Mouse (Mus musculus) embryonic facial prominence, embryonic 12.5 days (tissue): ENCODE measurements around the gene Bub1b. TPM values are rescaled to one million over a fixed set of nuclear protein-coding genes. Genes with fewer than 3 reads are reported as not detected.

Experiments used
- ATAC-seq: fragments of 200-750 bp; cut with Nextera tagmentation; 2 replicates; pipeline ENCODE4 v1.8.0; 2017; ENCODE audit not compliant: insufficient number of reproducible peaks, insufficient read depth, low FRiP score, low TSS enrichment
- H3K27ac ChIP-seq: fragments of 300-500 bp; sonication (generic); 2 replicates; pipeline ENCODE4 v1.5.1; 2016; ENCODE audit warnings: mild to moderate bottlenecking
- H3K27me3 ChIP-seq: fragments of 300-500 bp; sonication (generic); 2 replicates; pipeline ENCODE4 v1.6.1; 2016; ENCODE audit warnings: mild to moderate bottlenecking, moderate library complexity
- H3K36me3 ChIP-seq: fragments of 300-500 bp; sonication (generic); 2 replicates; pipeline ENCODE4 v1.6.1; 2016; ENCODE audit warnings: mild to moderate bottlenecking
- H3K4me1 ChIP-seq: fragments of 300-500 bp; sonication (generic); 2 replicates; pipeline ENCODE4 v1.6.1; 2016
- H3K4me2 ChIP-seq: fragments of 300-500 bp; sonication (generic); replicated peaks from 2 replicates; pipeline ENCODE4 v1.6.1; 2016; ENCODE audit warnings: mild to moderate bottlenecking, moderate library complexity
- H3K4me3 ChIP-seq: fragments of 300-500 bp; sonication (generic); 2 replicates; pipeline ENCODE4 v1.5.1; 2016; ENCODE audit warnings: mild to moderate bottlenecking
- H3K9ac ChIP-seq: fragments of 300-500 bp; sonication (generic); 2 replicates; pipeline ENCODE4 v1.6.1; 2016; ENCODE audit warnings: mild to moderate bottlenecking, moderate library complexity
- H3K9me3 ChIP-seq: fragments of 300-500 bp; sonication (generic); 2 replicates; pipeline ENCODE4 v1.6.1; 2016; ENCODE audit warnings: mild to moderate bottlenecking, moderate library complexity
- WGBS: fragments of 180-500 bp; shearing (Covaris S2); methylation state at CpG from one replicate; pipeline ENCODE4 v1.1.7; 2016; 5-methylcytosine and 5-hydroxymethylcytosine counted together
- polyA plus RNA-seq: library from polyadenylated mRNA; unstranded; fragments of >200 nt; fragmentation: Nextera tagmentation; extraction: Ambion mirVana; gene quantifications from 2 replicates; pipeline ENCODE4 v1.2.1, GENCODE M21; 2016

Bub1b gene
- polyA plus RNA-seq, 1 experiment from 2014 or later, result 106 TPM

- no peaks in the 10 kb centered on the region for H3K36me3 ChIP-seq
- no peak overlapping the region for H3K9ac ChIP-seq
- no peaks in the 10 kb centered on the region for H3K4me1 ChIP-seq
- no peaks in the 10 kb centered on the region for H3K9me3 ChIP-seq
- no peak overlapping the region for H3K4me3 ChIP-seq
- H3K27me3 ChIP-seq, result no peaks in the 10 kb centered on the region
- no peak overlapping the region for H3K4me2 ChIP-seq
- no peak for ATAC-seq
- 67% methylated on average over 8 of the region's 9 CpGs for WGBS
- no peak overlapping the region for H3K27ac ChIP-seq
Observed at GRCm38 (mm10) chr2:118572183-118572836, 25.7 kb upstream of the Bub1b start.

GRCm38 (mm10) chr2:118573135-118573534 lies 24.9 kb upstream of the Bub1b start:
- no peak overlapping the region for H3K27ac ChIP-seq
- no peaks in the 10 kb centered on the region for H3K9me3 ChIP-seq
- WGBS, result 62% methylated on average over 3 of the region's 3 CpGs
- no peaks in the 10 kb centered on the region for H3K4me1 ChIP-seq
- no peak overlapping the region for H3K4me2 ChIP-seq
- no peak overlapping the region for H3K4me3 ChIP-seq
- ATAC-seq, result no peak
- H3K36me3 ChIP-seq, result no peaks in the 10 kb centered on the region
- H3K27me3 ChIP-seq, result no peaks in the 10 kb centered on the region
- no peak overlapping the region for H3K9ac ChIP-seq

DNA sequence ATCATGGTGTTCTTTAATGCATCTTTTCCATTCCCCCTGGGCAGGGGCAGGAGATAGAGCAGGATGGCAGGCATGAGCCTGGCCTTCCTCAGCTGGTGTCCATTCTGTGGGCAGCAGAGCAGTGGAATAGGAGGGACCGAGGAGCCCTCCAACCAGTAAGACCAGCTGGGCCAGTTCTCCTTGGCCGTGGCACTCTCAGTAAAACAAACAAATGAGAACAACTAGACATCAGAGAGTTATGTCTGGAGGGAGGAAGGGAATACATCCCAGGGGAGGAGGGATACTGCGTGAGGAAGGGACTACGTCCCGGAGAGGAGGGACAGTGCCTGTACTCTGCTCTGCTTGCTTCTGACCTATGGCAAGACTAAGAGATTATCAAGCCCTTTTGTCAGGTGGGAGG lies 12.0 kb upstream of the Bub1b start:
- 57% methylated on average over 5 of the region's 5 CpGs for WGBS
- Histone ChIP-seq H3K9me3 (no peaks in the 10 kb centered on the region), H3K27ac (no peak overlapping the region), H3K27me3 (no peaks in the 10 kb centered on the region), H3K4me3 (no peak overlapping the region), H3K4me1 (no peaks in the 10 kb centered on the region), H3K4me2 (no peak overlapping the region), H3K9ac (no peak overlapping the region), H3K36me3 (no peaks in the 10 kb centered on the region)
- ATAC-seq, result no peak

DNA sequence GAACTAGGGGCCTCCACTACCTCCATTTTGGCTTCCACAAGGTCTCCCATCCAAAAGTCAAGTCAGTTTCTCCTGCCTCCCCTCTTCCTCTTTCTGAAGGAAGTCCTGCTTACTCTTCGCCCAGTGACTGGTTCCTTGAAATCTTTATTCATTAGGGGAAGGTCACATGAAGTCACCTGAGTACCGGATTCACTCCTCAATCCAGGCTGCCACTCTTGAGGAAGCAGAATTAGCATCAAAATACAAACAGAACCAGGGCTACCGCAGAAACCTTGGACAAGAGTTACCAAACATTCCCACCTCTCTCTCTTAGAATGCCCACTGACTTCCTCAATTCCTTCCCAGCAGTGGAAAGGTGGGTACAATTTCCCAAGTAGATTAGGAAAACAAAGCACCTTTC lies 10.3 kb upstream of the Bub1b start:
- no peaks in the 10 kb centered on the region for H3K4me1 ChIP-seq
- H3K36me3 ChIP-seq, result no peaks in the 10 kb centered on the region
- H3K4me3 ChIP-seq, result no peak overlapping the region
- H3K9ac ChIP-seq, result no peak overlapping the region
- no peak for ATAC-seq
- H3K27me3 ChIP-seq, result no peaks in the 10 kb centered on the region
- H3K27ac ChIP-seq, result no peak overlapping the region
- H3K4me2 ChIP-seq, result no peak overlapping the region
- whole genome bisulfite sequencing, result 63% methylated on average over 3 of the region's 3 CpGs
- no peaks in the 10 kb centered on the region for H3K9me3 ChIP-seq

- Histone ChIP-seq H3K36me3 (no peaks in the 10 kb centered on the region), H3K4me3 (no peak overlapping the region), H3K9me3 (no peaks in the 10 kb centered on the region), H3K27ac (no peak overlapping the region), H3K27me3 (no peaks in the 10 kb centered on the region), H3K9ac (no peak overlapping the region), H3K4me2 (no peak overlapping the region), H3K4me1 (no peaks in the 10 kb centered on the region)
- WGBS, result 85% methylated on average over 4 of the region's 4 CpGs
- ATAC-seq, result no peak
Observed at GRCm38 (mm10) chr2:118591083-118591482, 6.9 kb upstream of the Bub1b start.

DNA sequence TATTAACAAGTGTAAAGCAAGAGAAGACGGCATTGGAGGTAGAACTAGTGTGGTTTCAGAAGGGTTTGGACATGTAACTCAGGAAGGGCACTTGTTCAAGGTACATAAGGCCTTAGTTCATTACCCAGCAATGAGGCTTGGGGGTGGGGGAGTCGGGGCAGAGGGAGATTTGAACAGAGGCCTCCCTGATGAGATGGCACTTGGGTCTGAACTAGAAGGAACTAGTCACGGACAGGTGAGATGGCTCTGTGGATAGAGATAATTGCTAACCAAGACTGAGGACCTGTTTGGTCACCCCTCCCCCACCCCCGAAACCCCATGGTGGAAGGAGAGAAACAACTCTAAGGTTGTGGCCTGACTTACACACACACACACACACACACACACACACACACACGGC lies 1.1 kb downstream of the Bub1b start:
- H3K9me3 ChIP-seq, result no peaks in the 10 kb centered on the region
- ATAC-seq, result no peak
- H3K4me1 ChIP-seq, result peaks cover 24% of the 10 kb centered on the region
- peak overlapping the region; percentile 64 for H3K4me2 ChIP-seq
- H3K4me3 ChIP-seq, result peak overlapping the region; percentile 64
- 46% methylated on average over 5 of the region's 5 CpGs for WGBS
- H3K36me3 ChIP-seq, result peaks cover 20% of the 10 kb centered on the region
- H3K27ac ChIP-seq, result no peak overlapping the region
- no peaks in the 10 kb centered on the region for H3K27me3 ChIP-seq
- peak overlapping the region; percentile 61 for H3K9ac ChIP-seq

GRCm38 (mm10) chr2:118601599-118602263 lies 3.7 kb downstream of the Bub1b start:
- H3K36me3 ChIP-seq, result peaks cover 46% of the 10 kb centered on the region
- H3K27me3 ChIP-seq, result no peaks in the 10 kb centered on the region
- H3K9ac ChIP-seq, result no peak overlapping the region

DNA sequence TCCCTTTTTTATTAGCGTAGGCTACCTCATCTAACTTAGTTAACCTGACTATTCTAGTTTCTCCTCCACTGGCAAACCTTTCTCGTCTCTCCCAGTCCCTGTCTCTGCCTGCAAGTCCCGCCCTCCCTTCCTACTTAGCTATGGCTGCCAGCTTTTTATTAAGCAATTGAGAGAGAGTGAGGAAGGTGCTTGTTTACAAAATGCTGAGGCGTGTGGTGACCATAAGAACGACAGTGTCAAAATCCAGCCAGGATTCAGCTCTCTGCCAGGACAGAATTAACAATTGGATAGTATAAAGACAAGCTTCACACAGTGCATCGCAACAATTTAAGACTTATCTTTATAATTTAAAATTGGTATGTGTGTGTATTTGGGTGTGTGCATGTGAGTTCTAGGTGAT lies 6.1 kb downstream of the Bub1b start:
- ATAC-seq, result no peak
- H3K27me3 ChIP-seq, result no peaks in the 10 kb centered on the region
- H3K4me2 ChIP-seq, result no peak overlapping the region
- H3K27ac ChIP-seq, result no peak overlapping the region
- 92% methylated on average over 6 of the region's 6 CpGs for WGBS
- H3K9me3 ChIP-seq, result no peaks in the 10 kb centered on the region
- H3K4me1 ChIP-seq, result peaks cover 20% of the 10 kb centered on the region
- no peak overlapping the region for H3K4me3 ChIP-seq
- peaks cover 61% of the 10 kb centered on the region for H3K36me3 ChIP-seq
- H3K9ac ChIP-seq, result no peak overlapping the region

More at GRCm38 (mm10) chr2:118601599-118602263, 3.7 kb downstream of the Bub1b start:
- no peaks in the 10 kb centered on the region for H3K9me3 ChIP-seq
- peaks cover 24% of the 10 kb centered on the region for H3K4me1 ChIP-seq
- ATAC-seq, result no peak
- H3K4me3 ChIP-seq, result no peak overlapping the region
- WGBS, result 92% methylated on average over 18 of the region's 18 CpGs
- no peak overlapping the region for H3K4me2 ChIP-seq
- H3K27ac ChIP-seq, result no peak overlapping the region

DNA sequence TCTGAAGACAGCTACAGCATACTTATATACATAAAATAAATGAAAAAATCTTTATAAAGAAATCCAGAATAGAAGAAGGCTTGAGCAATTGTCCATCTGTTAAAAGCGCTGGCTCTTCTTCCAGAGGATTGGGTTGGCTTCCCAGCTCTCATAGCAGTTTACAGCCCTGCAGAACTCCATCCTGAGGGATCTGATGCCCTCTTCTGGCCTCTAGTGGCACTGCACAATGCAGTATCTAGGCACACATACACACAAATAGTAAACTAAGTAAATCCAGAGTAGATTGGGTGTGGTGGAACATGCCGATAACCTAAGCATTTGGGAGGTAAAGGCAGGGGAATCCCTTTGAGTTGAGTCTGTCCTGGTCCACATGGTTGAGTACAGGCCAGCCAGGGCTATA lies 8.0 kb downstream of the Bub1b start:
- H3K27me3 ChIP-seq, result no peaks in the 10 kb centered on the region
- no peak overlapping the region for H3K4me3 ChIP-seq
- H3K27ac ChIP-seq, result no peak overlapping the region
- peaks cover 1% of the 10 kb centered on the region; the same call in 1 of the 2 replicates for H3K4me1 ChIP-seq
- no peaks in the 10 kb centered on the region for H3K9me3 ChIP-seq
- ATAC-seq, result no peak
- peaks cover 67% of the 10 kb centered on the region for H3K36me3 ChIP-seq
- no peak overlapping the region for H3K9ac ChIP-seq
- no peak overlapping the region for H3K4me2 ChIP-seq
- WGBS, result 86% methylated on average over 2 of the region's 2 CpGs

DNA sequence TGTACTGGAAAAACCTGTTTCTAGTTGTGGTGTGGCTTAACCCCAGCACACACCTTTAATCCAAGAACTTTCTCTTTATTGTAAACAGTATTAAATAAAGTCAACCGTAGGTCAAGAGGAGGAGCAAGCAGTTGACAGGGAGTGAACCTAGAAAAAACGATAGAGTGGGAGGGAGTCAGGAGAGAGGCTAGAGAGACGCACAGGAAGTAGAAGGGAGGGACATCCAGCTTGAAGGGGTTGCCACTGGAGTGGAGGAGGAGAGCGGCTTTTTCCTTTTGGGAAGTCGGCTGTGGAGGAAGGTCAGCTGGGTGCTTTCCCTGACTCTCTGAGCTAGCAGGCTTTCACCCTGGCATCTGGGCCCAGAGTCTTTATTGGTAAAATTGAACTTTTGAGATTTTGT lies 9.0 kb downstream of the Bub1b start:
- Histone ChIP-seq H3K27ac (no peak overlapping the region), H3K9ac (no peak overlapping the region), H3K27me3 (no peaks in the 10 kb centered on the region), H3K4me2 (no peak overlapping the region), H3K36me3 (peaks cover 68% of the 10 kb centered on the region), H3K4me1 (no peaks in the 10 kb centered on the region), H3K4me3 (no peak overlapping the region), H3K9me3 (no peaks in the 10 kb centered on the region)
- WGBS, result 77% methylated on average over 5 of the region's 5 CpGs
- ATAC-seq, result no peak

DNA sequence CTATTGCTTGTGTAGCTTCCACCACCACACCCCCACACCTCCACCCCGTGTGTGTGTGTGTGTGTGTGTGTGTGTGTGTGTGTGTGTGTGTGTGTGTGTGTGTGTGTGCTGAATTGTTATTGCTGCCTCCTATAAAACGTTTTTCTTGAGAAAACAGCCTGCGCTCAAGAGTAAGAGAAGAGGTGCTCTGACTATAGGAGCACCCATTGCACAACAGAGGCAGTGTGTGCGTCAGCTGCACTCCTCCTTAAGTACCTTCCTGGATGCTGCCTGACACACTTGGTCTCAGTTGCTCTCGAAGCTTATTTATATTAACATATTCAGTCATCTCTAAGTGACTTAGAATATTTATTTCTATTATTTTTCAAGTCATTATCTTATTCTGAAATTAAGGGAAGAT lies 20.0 kb downstream of the Bub1b start:
- peaks cover 92% of the 10 kb centered on the region for H3K36me3 ChIP-seq
- no peaks in the 10 kb centered on the region for H3K9me3 ChIP-seq
- no peak for ATAC-seq
- H3K27ac ChIP-seq, result no peak overlapping the region
- 90% methylated on average over 5 of the region's 5 CpGs for WGBS
- no peak overlapping the region for H3K4me3 ChIP-seq
- H3K4me1 ChIP-seq, result no peaks in the 10 kb centered on the region
- H3K4me2 ChIP-seq, result no peak overlapping the region
- no peaks in the 10 kb centered on the region for H3K27me3 ChIP-seq
- H3K9ac ChIP-seq, result no peak overlapping the region

- Histone ChIP-seq H3K9me3 (no peaks in the 10 kb centered on the region), H3K4me3 (no peak overlapping the region), H3K36me3 (peaks cover 84% of the 10 kb centered on the region), H3K4me1 (no peaks in the 10 kb centered on the region), H3K4me2 (no peak overlapping the region), H3K27me3 (no peaks in the 10 kb centered on the region), H3K9ac (no peak overlapping the region), H3K27ac (no peak overlapping the region)
- no peak for ATAC-seq
- WGBS, result 65% methylated on average over 2 of the region's 2 CpGs
Observed at GRCm38 (mm10) chr2:118620101-118620500, 22.1 kb downstream of the Bub1b start.
